9 mouse cellular contexts compared by ENCODE assay signal in genomic region chr13:58840731-58841359, GRCm38 (mm10). TPM values are rescaled to one million over a fixed set of nuclear protein-coding genes. Genes with fewer than 3 reads are reported as not detected.
A peak's percentile ranks its signal among the peaks of the same experiment; 100 is the strongest.
DNase-seq lines count a peak whose midpoint lies in the region; ATAC-seq and TF ChIP-seq lines count a peak whose summit lies in the region.
"Had no signal": no experiment of that assay in that cellular context is flagged by ENCODE, and none has a peak within 500 bp of the region (broad histone marks: within the 10 kb centered on the region; RNA-seq: fewer than 3 reads in every experiment).

No protein-coding gene starts in this region.

- CTCF ChIA-PET in Patski (lab: Charles Lee): interaction anchor here (1.3 kb wide), 1 partner anchor 233 kb away, joined by 3 read pairs; no protein-coding TSS in a partner anchor

- POLR2A ChIA-PET in Patski (lab: Charles Lee): no interaction called here

- in situ Hi-C loops in Patski (cut with MboI; ENCODE audit: low pct_unique_long_range_greater_than_20kb): no loop called here

- DNase-seq in frontal cortex, postnatal 36 days (ENCODE audit: low spot score in 2 of 2): no peak
- peak; percentile 15 for DNase-seq in Patski (ENCODE audit: low read depth, low spot score)
- DNase-seq in gastrocnemius, adult 2 months: peak; percentile 63
- peak; percentile 26 to 35 for DNase-seq in kidney, postnatal 4 days
- no peak for DNase-seq in right cerebral cortex, adult 2 months (ENCODE audit: low spot score in 2 of 2)
- no peak for DNase-seq in T-cell, adult 2 months (ENCODE audit: low spot score)

- no peak overlapping the region for H3K27ac ChIP-seq in gastrocnemius, adult 2 months
- no peak overlapping the region for H3K27ac ChIP-seq in midbrain, embryonic 16.5 days (ENCODE audit: low read length)

- ATAC-seq in frontal cortex, adult (ENCODE audit: low TSS enrichment): peak; percentile 61; the same call in 1 of the 2 replicates
- ATAC-seq in Patski: peak; percentile 60
- ATAC-seq in midbrain, embryonic 16.5 days: peak; percentile 82

- H3K4me1 ChIP-seq in midbrain, embryonic 16.5 days (ENCODE audit: control insufficient read depth, insufficient read depth, low read length): no peaks in the 10 kb centered on the region

- peaks cover 4% of the 10 kb centered on the region; the same call in 1 of the 2 replicates for H3K36me3 ChIP-seq in midbrain, embryonic 16.5 days (ENCODE audit: control insufficient read depth, insufficient read depth, low read length)

- H3K27me3 ChIP-seq in Patski: peaks cover 10% of the 10 kb centered on the region
- H3K27me3 ChIP-seq in midbrain, embryonic 16.5 days (ENCODE audit: control insufficient read depth, insufficient read depth, low read depth, low read length): no peaks in the 10 kb centered on the region

- no peak for TF ChIP-seq CTCF in Patski (IDR thresholded peaks at IDR 0.05)
- no peak for TF ChIP-seq CTCF in gastrocnemius, adult 2 months (IDR thresholded peaks at IDR 0.05)

- H3K9ac ChIP-seq in midbrain, embryonic 16.5 days (ENCODE audit: low read depth, low read length): no peak overlapping the region

- 35% methylated on average over 6 of the region's 7 CpGs for WGBS in midbrain, embryonic 16.5 days

- H3K4me3 ChIP-seq in gastrocnemius, adult 2 months: no peak overlapping the region
- no peak overlapping the region for H3K4me3 ChIP-seq in midbrain, embryonic 16.5 days (ENCODE audit: low read depth, low read length)

- no peak overlapping the region for H3K4me2 ChIP-seq in midbrain, embryonic 16.5 days (ENCODE audit: low read length)

- no peaks in the 10 kb centered on the region for H3K9me3 ChIP-seq in midbrain, embryonic 16.5 days (replicated peaks; ENCODE audit: control insufficient read depth, low read length, poor library complexity, severe bottlenecking)

- intact Hi-C loops in gastrocnemius, adult 2 months (cut with DNase I): no loop called here

RNA-seq across cellular contexts. Expression of gene Ntrk2, which starts 34.5 kb away (rescaled TPM):
- polyA plus RNA-seq in Patski (2021): 0.44 TPM
- 1 to 10 TPM; 3.9 to 4.5 TPM for total RNA-seq in gastrocnemius, adult 2 months (2021)
- 118 and 137 TPM in 2 replicates for polyA plus RNA-seq in midbrain, embryonic 16.5 days (2015; fragmentation: Nextera tagmentation; extraction: Ambion mirVana)
- total RNA-seq: hematopoietic stem cell, adult 5-6 weeks had no signal

Comparison
In these comparisons a context has a peak if more than half of its experiments do, and no peak if none do; other contexts are left out.
1. DNase-seq: peak in Patski (single experiment), gastrocnemius, adult 2 months (single experiment) and kidney, postnatal 4 days (2 of 2); none in frontal cortex, postnatal 36 days (0 of 2), right cerebral cortex, adult 2 months (0 of 2) and T-cell, adult 2 months (single experiment).
2. RNA of gene Ntrk2, which starts 34.5 kb away (polyA plus RNA-seq): 118 to 137 TPM in midbrain, embryonic 16.5 days; 0.44 TPM in Patski (single experiment); every median in the first group is over 10 times any median in the second.
3. Peak in every context shown above with its lines, with median percentiles within 50 percentile points of each other: ATAC-seq.